Mouse (Mus musculus) CH12F3 (cell line): ENCODE data around the gene Nfkb1.

ENCODE experiments used
- in situ Hi-C: fragments of 300-500 bp; cut with MboI; formaldehyde crosslinking; loops from 2 replicates; pipeline ENCODE4 v1.14.3; 2020; ENCODE audit warnings: low sequenced_read_pairs

Nfkb1 gene

GRCm38 (mm10) chr3:135556851-135557662, 134.3 kb downstream of the Nfkb1 start:
- in situ Hi-C loops, result no loop called here

- in situ Hi-C loops, result no loop called here
Observed at GRCm38 (mm10) chr3:135556052-135556587, 135.2 kb downstream of the Nfkb1 start.

GRCm38 (mm10) chr3:135555192-135555591, 136.2 kb downstream of the Nfkb1 start:
- in situ Hi-C loops, result no loop called here

- in situ Hi-C loops, result no loop called here
Observed at GRCm38 (mm10) chr3:135552874-135553273, 138.5 kb downstream of the Nfkb1 start.

GRCm38 (mm10) chr3:135547298-135547697, 144.0 kb downstream of the Nfkb1 start:
- in situ Hi-C loops, result no loop called here

- in situ Hi-C loops, result no loop called here
Observed at GRCm38 (mm10) chr3:135546212-135546923, 145.0 kb downstream of the Nfkb1 start.
